Mouse (Mus musculus): ENCODE results near the gene Synj2. TPM values are rescaled to one million over a fixed set of nuclear protein-coding genes. Genes with fewer than 3 reads are reported as not detected.
"Not testable (repeated sequence)": the region's sequence is repeated elsewhere in the genome, so short reads cannot be mapped to it uniquely, and the experiment has no call there.

The Synj2 gene
- total RNA-seq, 2 experiments from 2014 or later = 84.0 to 123 TPM

DNA sequence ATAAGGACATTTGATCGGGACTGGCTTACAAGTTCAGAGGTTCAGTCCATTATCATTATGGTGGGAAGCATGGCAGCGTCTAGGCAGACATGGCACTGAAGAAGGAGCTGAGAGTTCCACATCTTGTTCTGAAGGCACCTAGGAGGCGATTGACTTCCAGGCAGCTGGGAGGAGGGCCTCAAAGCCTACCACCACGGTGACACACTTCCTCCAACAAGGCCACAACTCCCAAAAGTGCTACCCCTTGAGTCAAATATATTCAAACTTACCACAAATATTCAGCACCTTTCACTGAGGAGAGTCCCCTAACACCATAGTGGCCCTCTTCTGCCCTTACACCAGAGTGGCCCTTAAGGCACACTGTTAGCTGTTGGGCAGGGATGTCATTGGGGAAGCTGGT is 73.9 kb downstream of the Synj2 start:
- intact Hi-C loops (cut with DNase I) = no loop called here

DNA sequence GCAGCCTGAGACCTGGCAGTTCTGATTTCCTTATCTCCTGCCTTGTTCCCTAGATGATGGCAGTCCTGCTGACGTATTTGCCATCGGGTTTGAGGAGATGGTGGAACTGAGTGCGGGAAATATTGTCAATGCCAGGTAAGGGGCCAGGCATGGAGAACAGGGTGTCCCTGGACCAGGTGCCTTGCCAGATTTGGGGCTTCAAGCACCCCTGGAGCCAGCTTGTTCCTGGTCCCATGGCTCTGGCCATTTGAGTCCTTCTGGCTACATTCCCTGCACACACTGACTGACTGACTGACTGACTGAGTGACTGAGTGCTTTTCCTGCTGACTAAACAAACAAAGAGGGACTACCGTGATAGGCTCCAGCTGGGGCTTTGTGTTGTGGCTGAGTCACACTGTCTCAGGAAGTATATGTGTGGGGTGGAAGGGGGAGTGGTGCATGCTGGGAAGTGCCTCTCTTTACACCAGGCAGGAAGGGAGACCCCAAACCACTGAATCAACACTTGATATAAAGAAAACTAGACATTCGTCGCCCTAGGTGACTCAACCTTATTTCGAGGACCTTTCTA is 75.2 kb downstream of the Synj2 start:
- intact Hi-C loops (cut with DNase I) = no loop called here
- DNase-seq (ENCODE audit: low spot score in 2 of 2) = peak in 1 of 2 experiments; percentile 42

More for the DNA sequence above, 73.9 kb downstream of the Synj2 start:
- DNase-seq (ENCODE audit: low spot score in 2 of 2) = no peak

DNA sequence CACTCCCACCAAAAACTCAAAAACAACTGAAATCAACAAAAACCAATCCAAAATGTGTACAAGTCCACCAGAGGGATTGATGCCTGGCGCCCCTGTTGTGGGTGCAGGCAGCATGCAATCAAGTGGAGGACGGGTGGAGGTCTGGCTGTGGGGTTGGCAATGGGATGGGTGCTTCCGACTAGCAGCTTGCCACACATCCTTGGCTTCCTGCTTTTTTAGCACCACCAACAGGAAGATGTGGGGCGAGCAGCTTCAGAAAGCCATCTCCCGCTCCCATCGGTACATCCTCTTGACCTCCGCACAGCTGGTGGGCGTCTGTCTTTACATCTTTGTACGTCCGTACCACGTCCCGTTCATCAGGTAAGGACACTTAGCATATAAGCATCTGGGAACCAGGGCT is 76.2 kb downstream of the Synj2 start:
- intact Hi-C loops (cut with DNase I) = no loop called here
- no peak for DNase-seq (ENCODE audit: low spot score in 2 of 2)

DNA sequence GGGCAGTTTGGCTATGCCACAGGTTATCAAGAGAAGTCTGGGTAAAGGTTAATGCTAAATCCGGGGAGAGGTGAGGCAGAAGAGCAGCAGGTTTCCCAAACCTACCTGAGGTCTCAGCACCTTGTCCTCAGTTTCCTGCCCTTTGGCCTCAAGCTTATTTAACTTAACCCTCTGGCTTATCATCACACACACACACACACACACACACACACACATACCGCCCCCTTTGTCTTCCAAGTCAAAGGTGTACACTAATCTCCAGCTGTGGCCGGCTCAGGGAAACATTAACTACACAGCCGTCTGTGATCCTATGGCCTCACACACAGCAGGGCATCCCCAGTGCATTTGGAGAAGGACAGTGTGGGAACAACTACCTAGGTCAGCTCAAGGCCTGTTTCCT is 77.3 kb downstream of the Synj2 start:
- intact Hi-C loops (cut with DNase I) = no loop called here
- DNase-seq (ENCODE audit: low spot score in 2 of 2) = no peak

DNA sequence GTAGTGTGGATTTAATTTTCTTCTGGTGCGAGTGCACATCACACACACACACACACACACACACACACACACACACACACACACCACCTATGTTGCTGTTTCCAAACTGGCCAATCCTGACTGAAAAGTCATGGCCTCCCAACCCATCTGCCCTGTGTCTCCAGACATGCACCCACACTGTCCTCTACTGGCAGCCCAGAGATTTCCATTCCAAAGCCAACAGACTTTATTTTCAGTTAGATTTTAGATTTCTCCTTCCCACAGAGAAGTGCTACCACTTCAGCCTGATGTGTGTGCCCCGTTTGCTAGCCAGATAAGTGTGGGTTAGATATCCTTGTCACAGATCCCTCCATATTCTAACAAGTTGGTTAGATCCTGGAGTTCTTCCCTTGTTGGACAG is 78.7 kb downstream of the Synj2 start:
- intact Hi-C loops (cut with DNase I) = loop anchor here (1.0 to 5.0 kb wide), 2 partner anchors 78 to 222 kb away; partner anchors contain the start of gene Synj2

DNA sequence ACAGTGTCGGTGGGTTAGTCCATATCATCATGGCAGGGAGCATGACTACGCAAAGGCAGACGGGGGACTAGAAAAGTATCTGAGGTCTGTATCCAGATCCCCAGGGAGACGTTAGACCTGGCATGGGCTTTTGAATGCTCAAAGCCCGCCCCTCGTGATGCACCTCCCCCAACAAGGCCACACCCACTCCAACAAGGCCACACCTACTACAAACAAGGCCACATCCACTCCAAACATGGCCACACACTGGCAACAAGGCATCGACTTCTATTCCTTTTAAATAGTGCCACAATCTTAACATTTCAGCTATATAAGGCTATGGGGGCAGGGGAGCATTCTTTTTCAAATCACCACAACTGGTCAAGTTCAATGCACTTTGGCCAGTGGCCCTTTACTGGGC is 79.6 kb downstream of the Synj2 start:
- DNase-seq (ENCODE audit: low spot score in 2 of 2) = no peak
- intact Hi-C loops (cut with DNase I) = loop anchor here (5.0 kb wide), 1 partner anchor 223 kb away; no protein-coding TSS in a partner anchor

More for the DNA sequence above, 78.7 kb downstream of the Synj2 start:
- DNase-seq (ENCODE audit: low spot score in 2 of 2) = no peak

DNA sequence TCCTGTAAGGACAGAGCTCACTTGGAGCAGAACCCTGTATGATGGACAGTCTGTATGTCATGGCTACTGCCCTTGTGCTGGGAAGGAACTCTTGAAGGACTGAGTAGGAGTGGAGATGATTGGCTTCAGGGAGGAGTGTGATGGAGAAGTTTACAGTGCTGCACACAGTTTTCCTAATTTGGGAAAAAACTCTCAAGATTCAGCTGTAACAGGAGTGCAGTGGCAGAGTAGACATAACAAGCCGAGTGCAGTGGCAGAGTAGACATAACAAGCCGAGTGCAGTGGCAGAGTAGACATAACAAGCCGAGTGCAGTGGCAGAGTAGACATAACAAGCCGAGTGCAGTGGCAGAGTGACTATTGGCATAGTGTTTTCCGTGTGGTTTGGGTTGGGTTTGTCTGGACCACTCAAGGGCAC is 80.3 kb downstream of the Synj2 start:
- DNase-seq (ENCODE audit: low spot score in 2 of 2) = not testable (repeated sequence)
- intact Hi-C loops (cut with DNase I) = loop anchor here (5.0 kb wide), 1 partner anchor 224 kb away; no protein-coding TSS in a partner anchor

DNA sequence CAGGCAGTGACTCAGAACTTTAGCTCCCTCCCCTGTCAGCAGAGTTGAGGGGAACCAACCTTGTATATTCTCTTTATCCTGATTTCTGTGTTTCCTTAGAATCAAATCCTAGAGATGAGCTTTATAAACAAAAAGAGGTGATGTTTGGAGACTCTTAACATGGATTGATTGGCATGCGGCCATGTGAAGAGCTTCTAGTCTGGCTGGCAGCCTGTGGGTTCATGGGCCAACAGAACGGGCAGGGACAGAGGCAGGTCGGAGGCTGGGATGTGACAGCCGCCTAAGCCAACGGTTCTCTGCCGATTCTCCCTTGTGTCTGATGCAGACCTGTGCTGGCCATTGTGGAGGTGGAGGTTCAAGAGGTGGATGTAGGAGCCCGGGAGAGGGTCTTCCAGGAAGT is 84.8 kb downstream of the Synj2 start:
- no peak for DNase-seq (ENCODE audit: low spot score in 2 of 2)
- intact Hi-C loops (cut with DNase I) = no loop called here

DNA sequence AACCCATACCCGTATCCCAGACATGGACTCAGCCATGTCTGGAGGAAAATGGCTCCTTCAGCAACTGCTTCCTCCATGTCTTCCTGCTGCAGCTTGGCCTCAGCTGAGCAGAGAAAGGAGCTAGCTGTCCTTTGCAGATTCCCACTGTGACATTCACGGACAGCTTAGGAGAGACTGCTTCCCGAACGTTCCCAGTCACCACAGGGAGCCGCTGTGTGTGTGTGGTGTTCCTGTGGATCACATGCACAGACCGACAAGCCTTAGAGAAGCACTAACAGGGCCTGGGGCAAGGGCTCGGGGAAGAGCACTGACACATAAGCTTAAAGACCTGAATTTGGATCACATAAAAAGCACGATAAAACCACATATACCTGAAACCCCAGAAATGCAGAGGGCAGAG is 94.6 kb downstream of the Synj2 start:
- intact Hi-C loops (cut with DNase I) = no loop called here
- DNase-seq (ENCODE audit: low spot score in 2 of 2) = no peak

DNA sequence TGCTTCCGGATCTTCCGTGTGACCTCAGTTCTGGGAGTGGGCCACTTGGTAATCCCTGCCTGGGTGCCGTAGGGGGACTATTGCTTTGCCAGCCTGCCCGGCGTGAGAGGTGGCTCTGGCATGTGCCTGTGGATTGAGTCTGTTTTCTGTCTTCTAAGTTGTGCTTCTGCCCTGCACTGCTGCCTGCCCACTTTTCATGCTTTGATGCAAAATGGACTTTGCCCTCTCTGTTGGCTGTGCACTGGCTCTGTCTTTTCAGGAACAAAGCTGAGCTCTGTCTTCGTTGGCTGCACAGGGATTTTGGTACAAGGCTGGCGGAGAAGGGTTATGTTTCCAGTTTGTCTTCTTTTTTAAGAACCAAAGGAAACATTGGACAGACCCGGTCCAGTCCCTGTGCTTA is 95.4 kb downstream of the Synj2 start:
- intact Hi-C loops (cut with DNase I) = no loop called here
- no peak for DNase-seq (ENCODE audit: low spot score in 2 of 2)

DNA sequence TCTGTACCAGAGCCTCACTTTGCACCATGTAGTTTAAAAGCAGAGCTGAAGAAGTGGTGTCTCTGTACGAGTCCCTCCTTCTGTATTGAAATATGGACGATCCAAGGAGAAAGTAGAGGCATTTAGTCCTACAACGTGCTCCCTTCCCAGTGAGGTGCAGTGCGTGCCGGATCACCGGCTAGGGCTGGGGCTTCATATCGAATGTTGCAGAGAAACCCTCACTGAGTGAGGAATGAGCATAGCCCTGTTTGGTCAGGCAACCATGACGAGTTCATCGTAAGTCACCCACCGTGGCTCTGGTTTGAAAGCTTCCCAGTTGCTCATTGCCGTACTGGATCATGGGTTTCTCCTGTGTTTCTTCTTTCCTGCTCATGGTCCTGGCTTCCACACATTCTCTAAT is 95.8 kb downstream of the Synj2 start:
- intact Hi-C loops (cut with DNase I) = no loop called here
- no peak for DNase-seq (ENCODE audit: low spot score in 2 of 2)

DNA sequence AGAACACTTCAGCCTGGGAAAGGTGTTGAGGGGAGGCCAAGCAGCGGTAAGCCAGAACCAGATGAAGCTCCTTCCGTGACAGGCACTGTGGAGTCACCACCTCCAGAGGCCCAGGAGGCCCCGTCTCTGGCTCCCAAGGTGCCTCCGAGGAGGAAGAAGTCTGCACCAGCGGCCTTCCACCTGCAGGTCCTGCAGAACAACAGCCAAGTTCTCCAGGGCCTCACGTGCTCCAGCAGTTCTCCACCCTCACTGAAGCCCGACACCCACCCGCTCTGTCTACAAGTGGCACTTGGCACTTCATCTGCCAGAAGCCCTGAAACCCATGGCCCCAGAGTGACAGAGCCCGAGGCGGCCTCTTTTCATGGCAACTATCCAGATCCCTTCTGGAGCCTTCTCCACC is 96.4 kb downstream of the Synj2 start:
- intact Hi-C loops (cut with DNase I) = no loop called here
- no peak for DNase-seq (ENCODE audit: low spot score in 2 of 2)

DNA sequence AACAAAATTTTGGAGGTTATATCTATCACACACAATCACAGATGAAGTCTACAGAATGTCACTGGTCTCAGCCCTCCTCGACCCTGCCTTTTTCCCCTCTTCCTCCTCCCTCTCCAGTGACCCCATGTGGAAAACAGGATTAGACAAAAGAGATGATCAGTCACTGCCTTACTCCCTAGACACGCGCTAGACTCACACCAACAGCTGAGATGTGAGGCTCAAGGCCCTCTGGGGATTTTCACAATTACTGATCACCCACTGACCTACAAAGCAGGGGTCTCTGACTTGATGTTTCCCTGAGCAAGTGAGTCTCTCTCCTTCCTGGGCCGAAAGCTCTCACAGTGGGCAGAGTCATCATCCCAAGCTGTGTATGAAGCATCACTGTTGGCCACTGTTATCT is 111.7 kb downstream of the Synj2 start:
- intact Hi-C loops (cut with DNase I) = no loop called here
- no peak for DNase-seq (ENCODE audit: low spot score in 2 of 2)

DNA sequence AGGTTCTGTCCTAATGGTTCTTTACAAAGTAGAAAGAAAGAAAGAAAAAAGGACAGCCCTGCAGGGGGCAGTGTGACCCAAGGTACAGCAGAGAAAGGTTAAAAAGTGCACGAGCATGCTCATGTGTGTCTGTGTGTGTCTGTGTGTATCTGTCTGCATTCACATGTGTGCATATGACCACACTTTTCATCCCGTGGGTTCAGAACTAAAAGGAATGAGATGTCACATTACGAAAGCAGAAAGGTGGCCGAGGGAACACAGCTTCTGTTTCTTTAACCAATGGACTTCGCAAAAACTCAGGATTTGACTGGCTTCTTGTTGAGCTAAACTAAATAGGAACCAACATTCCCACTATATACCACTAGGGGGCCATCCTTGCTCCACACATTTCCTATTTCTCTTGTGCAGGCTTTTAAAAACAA is 113.9 kb downstream of the Synj2 start:
- intact Hi-C loops (cut with DNase I) = no loop called here
- DNase-seq (ENCODE audit: low spot score in 2 of 2) = peak; percentile 42 to 65

DNA sequence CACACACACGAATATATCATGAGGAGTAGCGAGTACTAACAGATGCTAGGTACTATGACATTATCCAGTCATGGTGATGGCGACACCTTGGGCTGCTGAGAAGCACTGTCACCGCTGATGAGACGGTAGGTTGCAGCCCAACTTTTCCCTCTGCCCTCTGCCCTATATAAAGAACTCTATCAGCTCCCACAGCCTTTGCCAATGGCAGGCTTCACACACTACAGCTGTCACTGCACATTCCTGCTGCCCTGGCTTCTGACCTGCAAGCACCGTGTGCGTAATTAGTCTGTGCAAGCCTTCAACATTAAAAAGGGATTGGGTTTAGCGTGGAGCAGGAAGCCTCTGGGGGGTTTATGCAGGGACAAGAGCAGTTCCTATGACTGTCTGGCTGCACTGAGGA is 121.7 kb downstream of the Synj2 start:
- no peak for DNase-seq (ENCODE audit: low spot score in 2 of 2)
- intact Hi-C loops (cut with DNase I) = no loop called here

DNA sequence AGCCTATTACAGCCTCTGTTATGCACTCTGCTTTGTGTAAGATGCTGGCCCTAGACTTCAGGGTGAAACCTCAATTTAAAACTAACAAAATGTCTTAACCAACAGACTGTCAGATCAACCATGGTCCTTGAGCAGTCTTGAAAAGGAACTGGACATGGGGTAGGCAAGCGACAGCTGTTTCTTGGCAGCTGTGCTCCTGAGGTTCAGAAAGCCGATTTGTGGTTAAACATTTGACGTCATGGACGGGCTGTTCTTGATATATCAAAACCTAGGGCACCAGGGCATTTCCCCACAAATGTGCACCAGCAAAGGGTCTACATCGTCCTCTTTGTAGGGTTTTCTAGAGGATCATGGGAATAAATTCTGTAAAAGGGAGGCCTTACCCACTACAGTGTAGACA is 122.5 kb downstream of the Synj2 start:
- intact Hi-C loops (cut with DNase I) = no loop called here
- DNase-seq (ENCODE audit: low spot score in 2 of 2) = no peak

DNA sequence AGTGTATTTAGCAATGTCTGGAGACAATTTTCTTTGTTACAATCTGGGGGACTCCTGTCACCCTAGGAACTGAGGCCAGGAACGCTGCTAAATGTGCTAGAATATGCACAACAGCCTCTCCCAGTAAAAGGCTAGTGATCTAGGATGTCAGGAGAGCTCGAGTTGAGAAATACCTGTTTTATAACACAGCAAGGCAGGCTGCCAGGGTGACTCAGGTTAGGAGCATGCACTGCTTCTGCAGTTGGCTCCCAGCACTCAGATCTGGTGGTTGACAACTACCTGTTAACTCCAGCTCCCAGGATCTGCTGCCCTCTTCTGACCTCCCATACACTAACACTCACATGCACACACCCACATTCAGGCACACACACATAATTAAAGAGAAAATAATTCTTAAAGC is 124.9 kb downstream of the Synj2 start:
- intact Hi-C loops (cut with DNase I) = no loop called here

DNA sequence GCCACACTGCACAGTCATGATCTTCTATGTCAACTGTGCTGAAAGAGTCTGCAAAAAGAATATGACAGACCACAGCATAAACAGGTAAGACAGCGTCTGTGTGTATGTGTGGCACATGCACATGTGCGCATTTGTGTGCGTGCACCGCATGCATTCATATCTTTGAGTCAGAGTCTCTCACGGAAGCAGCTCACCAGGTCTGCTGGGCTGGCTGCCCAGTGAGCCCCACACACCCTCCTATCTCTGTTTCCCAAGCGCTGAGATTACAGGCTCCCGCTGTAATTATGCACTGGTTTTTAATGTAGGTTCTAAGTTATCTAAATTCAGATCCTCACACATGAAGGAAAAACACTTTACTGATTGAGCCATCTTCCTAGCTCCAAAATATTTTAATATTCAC is 126.5 kb downstream of the Synj2 start:
- intact Hi-C loops (cut with DNase I) = no loop called here
- no peak for DNase-seq (ENCODE audit: low spot score in 2 of 2)

More for the DNA sequence above, 124.9 kb downstream of the Synj2 start:
- DNase-seq (ENCODE audit: low spot score in 2 of 2) = no peak

DNA sequence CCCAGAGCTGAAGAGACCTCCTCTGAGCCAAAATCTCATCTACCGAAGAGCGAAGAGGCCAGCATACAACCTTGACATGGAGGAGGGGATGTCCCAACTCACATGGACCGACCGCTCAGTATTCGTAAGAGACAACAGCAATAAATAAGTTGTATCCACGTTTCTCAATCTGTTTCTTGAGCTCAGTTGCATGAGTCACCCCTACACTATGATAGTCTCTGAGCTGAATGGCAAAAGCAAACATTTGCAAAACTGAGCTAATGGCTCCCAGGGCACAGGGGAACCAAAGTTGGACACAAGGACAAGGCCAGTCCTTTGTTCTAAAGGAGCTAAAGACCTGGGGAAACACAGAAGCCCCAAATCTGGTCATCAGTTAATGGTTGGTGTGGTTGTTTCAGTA is 128.8 kb downstream of the Synj2 start:
- DNase-seq (ENCODE audit: low spot score in 2 of 2) = no peak
- intact Hi-C loops (cut with DNase I) = no loop called here

DNA sequence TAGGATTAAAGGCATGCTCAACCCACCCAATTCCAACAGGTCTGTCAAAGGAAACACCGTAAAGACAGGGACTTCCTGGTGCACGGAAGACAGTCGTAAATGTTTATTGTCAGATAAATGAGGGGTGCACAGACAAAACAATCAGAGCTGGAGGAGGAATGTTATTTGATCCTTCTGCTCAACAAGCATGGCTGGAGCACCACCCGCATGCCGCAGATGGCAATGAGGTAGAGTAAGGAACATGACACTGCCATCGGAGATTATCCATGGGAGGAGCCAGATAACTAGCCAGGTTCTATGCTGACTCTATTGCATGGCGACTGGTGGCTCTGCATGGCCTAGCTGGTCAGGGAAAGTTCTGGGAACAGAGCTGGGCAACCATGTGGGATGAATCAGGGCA is 132.3 kb downstream of the Synj2 start:
- intact Hi-C loops (cut with DNase I) = no loop called here
- no peak for DNase-seq (ENCODE audit: low spot score in 2 of 2)

DNA sequence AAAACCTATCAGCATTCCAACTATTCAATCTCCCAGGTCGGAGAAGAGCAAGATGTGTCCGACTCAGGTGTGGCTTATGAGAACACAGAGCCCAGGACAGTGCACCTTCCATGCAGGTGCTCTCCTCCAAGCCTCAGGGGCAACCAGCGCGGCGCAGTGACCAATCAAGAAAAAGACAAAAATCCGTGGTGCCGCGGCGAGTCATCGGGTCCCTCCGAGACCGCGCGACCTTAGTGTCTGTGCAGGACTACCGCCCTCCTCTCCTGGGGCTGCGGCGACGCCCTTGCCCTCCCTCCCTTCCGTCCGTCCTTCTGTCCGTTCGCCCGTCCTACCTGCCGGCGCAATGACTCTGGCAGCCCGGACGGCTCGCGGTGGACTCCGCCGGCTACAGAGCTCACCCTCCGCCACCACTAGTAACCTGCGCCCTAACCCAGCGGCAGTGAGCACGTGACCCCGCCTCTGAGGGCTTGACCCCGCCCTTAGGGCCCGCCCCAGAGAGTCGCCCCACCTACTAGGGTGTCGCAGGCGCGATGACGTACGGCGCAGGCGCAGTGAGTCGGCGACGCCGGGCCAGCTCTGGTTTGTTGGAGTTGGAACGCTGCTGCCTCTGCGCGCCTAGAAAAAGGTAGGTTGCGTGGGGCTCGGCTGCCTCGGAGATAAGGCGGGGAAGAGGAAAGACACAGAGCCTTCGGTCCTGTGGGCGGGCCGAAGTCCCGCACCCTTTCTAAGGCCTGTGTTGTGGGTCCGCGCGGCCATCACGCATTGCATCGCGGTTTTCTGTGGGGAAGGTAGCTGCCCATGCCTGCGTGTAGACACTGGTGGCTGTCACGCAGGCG is 138.4 kb downstream of the Synj2 start, which contains the start of the genes Serac1 and Gtf2h5:
TSS of gene Serac1 (minus strand) at position 455 of the 836 bp plus-strand sequence.
TSS of gene Gtf2h5 (plus strand) at position 500 of the 836 bp plus-strand sequence.
- intact Hi-C loops (cut with DNase I) = no loop called here
- DNase-seq (ENCODE audit: low spot score in 2 of 2) = peak; percentile 98 to 99

Measured in left cerebral cortex, postnatal 25 days (tissue).